Comparison of ENCODE assay signal across 8 mouse cellular contexts in the genomic region with DNA sequence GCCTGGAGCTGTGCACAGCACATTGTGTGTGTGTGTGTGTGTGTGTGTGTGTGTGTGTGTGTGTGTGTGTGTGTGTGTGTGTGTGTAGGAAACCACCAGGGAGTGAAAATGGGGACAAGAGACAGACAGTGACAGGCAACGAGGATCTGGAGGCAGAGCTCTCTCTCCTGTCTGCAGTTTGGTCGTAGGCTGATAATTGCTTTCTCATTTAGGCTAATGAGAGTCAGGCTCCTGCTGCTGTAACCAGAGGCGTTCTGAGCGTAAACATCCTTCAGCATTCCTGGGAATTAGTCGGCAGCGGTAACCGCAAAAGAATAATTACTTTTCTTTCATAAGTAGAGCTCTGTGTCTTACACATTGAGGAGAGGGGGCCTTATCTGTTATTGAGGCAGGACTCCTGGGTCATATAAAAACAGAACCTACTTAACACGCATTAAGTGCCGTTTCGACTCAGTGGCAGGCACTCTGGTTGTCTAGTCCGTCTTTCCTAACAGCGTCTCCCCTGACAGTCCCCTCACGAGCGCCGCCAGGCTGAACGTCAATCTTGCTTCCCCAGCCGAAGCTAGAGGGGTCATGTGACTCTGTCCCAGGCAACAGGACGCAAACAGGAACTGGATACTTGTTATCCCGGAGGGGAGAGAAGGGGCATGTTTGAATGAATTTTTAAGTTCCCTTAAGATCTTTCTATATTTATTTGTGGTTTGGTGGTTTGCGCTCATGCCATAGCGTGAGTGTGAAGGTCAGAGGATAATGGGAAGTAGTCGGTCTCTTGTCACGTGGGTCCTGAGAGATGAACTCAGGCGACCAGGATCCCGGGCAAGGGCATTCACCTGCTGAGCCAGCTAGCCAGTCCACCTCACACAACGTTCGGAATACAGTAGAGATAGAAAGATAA. TPM values are rescaled to one million over a fixed set of nuclear protein-coding genes. Genes with fewer than 3 reads are reported as not detected.
DNase-seq lines count a peak whose midpoint lies in the region; ATAC-seq lines count a peak whose summit lies in the region.

No protein-coding gene starts in this region.

- ATAC-seq in erythroid progenitor cell, adult 5-6 weeks (replicated peaks; ENCODE audit: low FRiP score, poor library complexity, severe bottlenecking), result peak; percentile 60; the same call in 1 of the 2 replicates
- peak; percentile 88 for ATAC-seq in megakaryocyte, adult 5-6 weeks (ENCODE audit: poor library complexity, severe bottlenecking)

- intact Hi-C loops in heart, postnatal 10 days (cut with DNase I), result no loop called here
- intact Hi-C loops in left cerebral cortex, postnatal 25 days (cut with DNase I), result no loop called here

- peak; percentile 75 for DNase-seq in ES-CJ7 (ENCODE audit: low read depth, low spot score)
- DNase-seq in adrenal gland, adult 2 months, result peak; percentile 82
- peak; percentile 73 to 77 for DNase-seq in heart, postnatal 10 days
- peak; percentile 67 to 76 for DNase-seq in kidney, postnatal 36 days
- peak; percentile 25 to 30 for DNase-seq in spleen, adult 18-20 months
- no peak for DNase-seq in left cerebral cortex, postnatal 25 days (ENCODE audit: low spot score in 2 of 2)

RNA-seq across cellular contexts. Expression of gene Hsp90aa1, which starts 4.1 kb away (rescaled TPM):
- total RNA-seq in adrenal gland, adult 2 months (2021), result 100 to 1,000 TPM; 854 to 984 TPM
- polyA plus RNA-seq in adrenal gland, adult 2 months (2012; rRNA removed), result 22.5 and 33.7 TPM in 2 replicates
- 338 and 340 TPM in 2 replicates for total RNA-seq in erythroid progenitor cell, adult 5-6 weeks (2015; ENCODE audit: low replicate concordance)
- 564 and 616 TPM in 2 replicates for total RNA-seq in erythroid progenitor cell, adult 5-6 weeks (2017; ENCODE audit: low replicate concordance)
- 100 to 1,000 TPM; 176 to 182 TPM for total RNA-seq in heart, postnatal 10 days (2021)
- 343 and 353 TPM in 2 replicates for total RNA-seq in megakaryocyte, adult 5-6 weeks (2015)
- total RNA-seq in megakaryocyte, adult 5-6 weeks (2017), result 494 and 587 TPM in 2 replicates
- total RNA-seq in left cerebral cortex, postnatal 25 days (2021), result 1,000 to 10,000 TPM; 1,069 to 1,070 TPM

RNA-seq across cellular contexts. Expression of gene 1700001K19Rik, which starts 24.2 kb away (rescaled TPM):
- not detected for total RNA-seq in adrenal gland, adult 2 months (2021)
- polyA plus RNA-seq in adrenal gland, adult 2 months (2012; rRNA removed), result not detected in 2 replicates
- total RNA-seq in erythroid progenitor cell, adult 5-6 weeks (2015; ENCODE audit: low replicate concordance), result not detected in 2 replicates
- total RNA-seq in erythroid progenitor cell, adult 5-6 weeks (2017; ENCODE audit: low replicate concordance), result not detected in 2 replicates
- total RNA-seq in heart, postnatal 10 days (2021), result not detected
- total RNA-seq in megakaryocyte, adult 5-6 weeks (2015), result not detected in 2 replicates
- not detected in 2 replicates for total RNA-seq in megakaryocyte, adult 5-6 weeks (2017)
- total RNA-seq in left cerebral cortex, postnatal 25 days (2021), result not detected

RNA-seq across cellular contexts. Expression of gene Wdr20, which starts 31.2 kb away (rescaled TPM):
- total RNA-seq in adrenal gland, adult 2 months (2021), result 10 to 100 TPM; 46.8 to 53.3 TPM
- 19.1 and 23.8 TPM in 2 replicates for polyA plus RNA-seq in adrenal gland, adult 2 months (2012; rRNA removed)
- total RNA-seq in erythroid progenitor cell, adult 5-6 weeks (2015; ENCODE audit: low replicate concordance), result 32.3 and 35.3 TPM in 2 replicates
- 43.7 and 56.5 TPM in 2 replicates for total RNA-seq in erythroid progenitor cell, adult 5-6 weeks (2017; ENCODE audit: low replicate concordance)
- 10 to 100 TPM; 29.0 to 34.0 TPM for total RNA-seq in heart, postnatal 10 days (2021)
- 24.2 and 24.7 TPM in 2 replicates for total RNA-seq in megakaryocyte, adult 5-6 weeks (2015)
- total RNA-seq in megakaryocyte, adult 5-6 weeks (2017), result 28.5 and 37.5 TPM in 2 replicates
- 10 to 100 TPM; 38.8 to 44.3 TPM for total RNA-seq in left cerebral cortex, postnatal 25 days (2021)

Comparison
In these comparisons a context has a peak if more than half of its experiments do, and no peak if none do; other contexts are left out.
1. DNase-seq: peak in ES-CJ7 (single experiment), adrenal gland, adult 2 months (single experiment), heart, postnatal 10 days (2 of 2), kidney, postnatal 36 days (2 of 2) and spleen, adult 18-20 months (2 of 2); none in left cerebral cortex, postnatal 25 days (0 of 2).